Mouse (Mus musculus) lung, postnatal 25 days (tissue): ENCODE measurements at regions not wholly inside any gene's neighbourhood (a gene's known extent, or its start where the extent isn't known, plus 50 kb on each side); places are given as distances from the start of the nearest gene placed in this dataset.
"Not testable (repeated sequence)": the region's sequence is repeated elsewhere in the genome, so short reads cannot be mapped to it uniquely, and the experiment has no call there.

Experiments used
- DNase-seq: peaks from one replicate; pipeline ENCODE4 v3.0.0; 2022; ENCODE audit warnings: low spot score

DNA sequence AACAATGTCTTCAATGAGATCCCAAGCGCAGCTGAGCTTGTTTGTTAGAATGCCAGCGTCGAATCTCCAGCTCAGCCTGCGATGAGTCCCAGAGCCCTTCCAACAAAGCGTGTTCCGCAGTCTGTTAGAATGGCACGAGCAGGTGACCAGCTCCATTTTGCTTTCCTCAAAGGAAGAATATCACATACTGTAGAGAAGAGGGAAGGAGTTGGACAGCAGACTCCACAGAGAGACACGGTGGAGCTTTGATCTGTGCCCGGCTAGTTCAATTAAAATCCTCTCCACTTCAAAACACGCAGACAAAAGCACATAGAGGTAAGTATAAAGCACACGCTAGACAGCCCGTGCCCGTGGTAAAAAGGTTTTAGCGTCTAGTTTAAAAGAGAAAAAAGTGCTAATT lies 265.8 kb downstream of the Fgf9 start:
- DNase-seq, result no peak

GRCm38 (mm10) chr14:58323164-58323563 lies 252.8 kb downstream of the Fgf9 start:
- no peak for DNase-seq

- DNase-seq, result no peak
Observed at GRCm38 (mm10) chr14:58322461-58322860, 252.1 kb downstream of the Fgf9 start.

DNA sequence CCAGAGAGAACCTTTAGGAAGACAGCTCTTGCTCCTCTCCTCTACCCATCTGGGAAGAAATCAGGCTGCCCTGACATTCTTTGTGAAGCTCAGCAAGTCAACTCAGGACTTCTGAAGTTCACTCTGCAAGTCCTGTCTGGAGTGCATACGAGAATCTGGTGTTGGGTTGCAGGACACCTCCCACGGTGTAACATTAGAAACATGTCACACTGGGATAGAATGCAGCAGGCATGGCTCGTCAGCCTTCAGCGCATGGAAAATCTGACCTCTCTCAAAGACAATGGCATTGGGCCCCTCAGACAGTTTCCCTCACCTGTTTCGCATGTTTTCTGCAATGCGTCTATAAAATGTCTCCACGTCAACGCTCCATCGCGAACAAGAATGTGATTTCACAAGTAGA lies 251.5 kb downstream of the Fgf9 start:
- no peak for DNase-seq

DNA sequence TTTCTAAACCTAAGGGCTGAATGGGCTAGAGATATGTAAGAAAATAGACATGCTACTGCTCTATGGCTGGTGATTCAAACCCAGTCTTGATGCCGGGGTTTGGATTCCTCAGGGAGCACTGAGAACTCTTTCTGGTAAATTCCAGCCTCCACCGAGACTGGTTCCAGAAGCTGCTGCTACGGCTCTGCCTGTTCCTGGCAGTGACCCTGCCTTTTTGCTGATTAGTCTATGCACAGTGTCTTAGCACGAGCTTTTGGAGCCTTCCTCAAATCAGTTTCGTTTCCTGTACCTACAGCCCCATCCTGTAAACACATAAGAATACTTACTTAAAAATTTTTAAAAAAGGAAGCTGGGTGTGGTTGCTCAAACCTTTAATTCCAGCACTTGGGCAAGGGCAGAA lies 250.9 kb downstream of the Fgf9 start:
- DNase-seq, result peak; percentile 14

GRCm38 (mm10) chr14:58317640-58318039 lies 247.3 kb downstream of the Fgf9 start:
- no peak for DNase-seq

GRCm38 (mm10) chr14:58317231-58317630 lies 246.9 kb downstream of the Fgf9 start:
- no peak for DNase-seq

DNA sequence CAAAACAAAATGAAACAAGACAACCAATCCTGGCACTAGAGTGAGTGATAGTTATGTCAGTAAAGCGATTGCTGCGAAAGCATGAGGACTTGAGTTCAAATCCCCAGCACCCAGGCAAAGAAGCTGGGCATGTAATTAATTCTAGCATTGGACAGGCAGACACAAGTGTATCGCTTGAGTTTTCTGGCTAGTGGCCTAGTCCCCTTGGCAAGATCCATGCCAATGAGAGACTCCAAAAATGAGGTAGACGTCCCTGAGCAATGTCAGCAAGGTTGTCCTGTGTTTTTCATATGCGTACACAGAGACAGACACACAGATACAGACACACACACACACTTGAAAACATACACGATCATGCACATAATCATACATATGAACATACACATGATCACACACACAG lies 237.3 kb downstream of the Fgf9 start:
- DNase-seq, result no peak

DNA sequence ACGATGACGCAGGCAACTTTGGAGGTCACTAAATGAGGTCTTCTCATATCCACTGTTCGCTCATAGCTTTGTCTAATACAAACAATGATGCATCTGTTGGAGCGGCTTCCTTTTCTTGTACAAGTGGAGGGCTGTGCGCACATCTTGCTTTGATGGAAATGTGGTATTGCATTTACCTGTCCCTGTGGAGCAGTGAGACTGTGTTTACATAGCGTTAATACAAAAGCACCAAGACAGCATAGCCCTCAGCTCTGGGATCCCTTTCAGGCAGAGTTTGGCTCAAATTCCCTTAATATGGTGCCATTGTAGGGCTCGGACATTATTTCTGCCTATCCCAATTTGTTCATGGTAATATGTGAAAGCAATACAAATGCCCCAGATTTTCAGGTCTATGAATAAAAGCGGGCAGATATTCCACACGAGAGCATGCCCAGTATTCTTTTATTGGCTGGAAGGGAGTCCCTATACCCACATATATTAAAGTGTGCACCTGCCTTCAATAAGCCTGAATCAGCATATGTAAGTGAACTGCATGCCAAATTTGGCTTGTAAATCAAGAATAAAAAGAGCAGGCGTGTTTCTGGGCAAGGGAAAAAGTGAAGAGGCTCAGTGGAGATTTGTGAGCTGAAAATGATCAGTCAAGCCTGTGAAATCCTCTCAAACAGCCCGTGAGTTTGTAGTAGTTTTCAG lies 236.6 kb downstream of the Fgf9 start:
- DNase-seq, result no peak

DNA sequence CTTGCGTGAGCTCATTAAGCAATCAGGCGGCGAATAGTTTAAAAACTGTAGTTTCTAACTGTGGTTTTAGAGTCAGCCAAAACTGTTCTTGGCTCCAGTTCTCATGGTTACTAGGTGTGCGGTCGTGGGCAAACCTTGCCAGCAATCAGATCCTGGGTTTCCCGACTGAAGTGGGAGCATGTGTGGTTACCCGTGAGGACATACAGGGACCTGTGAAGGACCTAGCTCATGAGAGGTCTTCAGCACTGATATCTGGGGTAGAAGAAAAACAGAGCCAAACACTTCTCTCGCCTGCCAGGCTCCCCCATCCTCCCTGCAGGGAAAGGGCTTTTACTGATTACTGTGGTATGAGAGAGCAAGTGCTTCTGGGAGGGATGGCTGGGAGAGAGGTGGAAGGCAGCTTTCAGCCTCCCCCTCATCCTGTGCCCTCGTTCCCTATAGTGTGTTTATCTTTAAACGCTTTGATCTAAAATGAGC lies 230.1 kb downstream of the Fgf9 start:
- DNase-seq, result no peak

DNA sequence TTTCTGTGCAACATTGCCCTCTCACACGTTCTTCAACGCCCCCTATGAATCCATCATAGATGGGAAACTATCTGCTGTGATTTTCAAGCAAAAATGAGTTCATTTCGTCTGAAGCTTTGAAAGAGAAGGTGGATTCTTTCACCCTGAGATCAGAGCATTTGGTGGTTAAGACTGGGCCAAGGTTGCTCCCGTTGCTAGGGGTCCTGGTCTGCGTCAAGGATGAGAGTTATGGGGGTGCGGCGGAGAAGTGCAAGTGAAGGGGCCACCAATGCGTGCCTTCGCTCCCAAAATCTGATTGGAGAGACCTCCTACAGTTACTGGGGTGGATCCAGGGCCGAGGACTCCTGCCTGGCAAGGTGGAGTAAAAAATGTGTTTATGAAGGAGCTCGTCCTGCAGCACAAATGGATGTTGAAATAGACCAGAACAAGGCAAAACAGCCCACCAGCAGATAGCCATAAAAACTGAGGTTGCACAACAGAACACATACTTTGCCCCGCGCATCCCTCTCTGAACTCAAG lies 215.7 kb downstream of the Fgf9 start:
- no peak for DNase-seq

DNA sequence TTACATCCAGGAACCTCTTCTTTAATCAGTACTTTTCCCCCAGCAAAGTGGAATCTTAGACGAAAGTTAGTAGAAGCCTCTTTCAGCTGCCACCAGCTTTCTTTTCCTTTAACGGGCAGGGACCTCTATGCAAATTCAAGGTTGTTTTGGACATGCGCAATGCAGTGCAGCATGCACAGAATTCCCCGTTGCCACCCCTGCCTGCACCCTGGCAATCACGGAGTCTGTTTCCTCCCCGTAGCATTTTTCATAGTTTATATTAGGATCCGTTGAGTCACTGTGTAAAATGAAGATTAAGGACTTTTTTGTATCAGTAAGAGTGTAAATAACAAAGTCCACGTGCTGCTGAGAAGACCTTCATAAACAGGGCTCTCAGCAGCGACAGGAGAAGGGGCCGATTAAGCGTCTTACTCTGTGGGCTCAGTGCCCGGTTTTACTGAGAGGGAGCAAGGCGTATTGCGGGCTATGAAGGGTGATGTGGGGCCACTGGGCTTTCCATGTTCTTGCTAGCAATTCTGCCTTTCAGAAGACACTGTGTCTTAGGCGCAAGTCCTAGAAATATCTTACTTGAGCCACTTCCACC lies 212.5 kb downstream of the Fgf9 start:
- no peak for DNase-seq

GRCm38 (mm10) chr14:58282264-58282663 lies 211.9 kb downstream of the Fgf9 start:
- no peak for DNase-seq

DNA sequence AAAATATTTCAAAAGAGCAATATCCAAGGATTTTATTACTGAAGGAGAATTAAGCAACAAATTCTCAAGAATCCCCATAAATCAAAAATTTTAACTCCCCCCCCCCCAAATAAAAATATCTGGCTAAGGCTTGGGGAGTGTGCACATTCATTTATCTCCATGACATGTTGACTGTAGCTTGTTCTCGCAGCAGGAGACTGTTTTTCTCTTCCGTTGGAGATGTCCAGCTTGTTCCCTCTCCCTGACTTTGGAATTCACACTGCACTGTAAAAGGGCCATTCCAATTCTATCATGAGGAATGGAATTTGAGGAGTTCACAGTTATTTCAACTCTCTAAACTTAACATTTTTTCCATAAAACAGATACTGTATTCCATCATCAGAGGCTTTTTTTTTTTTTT lies 204.1 kb downstream of the Fgf9 start:
- DNase-seq, result not testable (repeated sequence)

DNA sequence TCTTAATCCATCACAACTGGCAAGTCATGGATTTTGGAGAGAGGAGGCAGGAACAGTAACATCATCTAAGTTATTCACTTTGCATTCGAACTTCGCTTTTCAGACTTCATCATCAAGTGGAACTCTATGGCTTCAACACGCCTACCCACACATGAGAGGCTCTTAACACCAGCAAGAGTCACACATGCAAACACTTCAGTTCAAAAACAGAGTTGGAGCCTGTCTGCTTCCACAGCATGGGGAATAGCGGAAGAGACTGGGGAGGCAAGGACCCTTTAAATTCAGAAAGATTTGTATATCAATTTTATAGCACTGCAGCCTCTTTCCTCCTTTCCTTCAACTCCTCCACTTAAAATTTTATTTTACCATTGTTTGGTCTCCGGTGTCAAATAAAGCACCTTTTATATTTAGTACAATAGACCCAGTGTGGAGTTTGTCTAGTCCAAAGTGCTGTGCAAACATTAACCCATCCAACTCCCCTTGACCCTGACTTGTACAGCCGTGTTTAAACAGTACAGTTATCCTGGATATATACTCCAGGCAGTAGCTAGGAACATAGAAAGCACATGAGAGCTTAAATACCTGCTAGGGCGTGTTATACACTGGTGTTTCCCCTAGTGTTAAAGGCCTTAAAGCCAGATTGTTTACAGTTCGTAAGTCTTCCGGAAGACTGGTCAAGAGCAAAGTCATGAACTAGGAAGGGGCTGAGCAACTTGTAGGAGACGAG lies 203.5 kb downstream of the Fgf9 start:
- DNase-seq, result peak; percentile 61

GRCm38 (mm10) chr14:58265373-58265772 lies 195.0 kb downstream of the Fgf9 start:
- DNase-seq, result no peak

GRCm38 (mm10) chr14:58264401-58264800 lies 194.1 kb downstream of the Fgf9 start:
- DNase-seq, result no peak

DNA sequence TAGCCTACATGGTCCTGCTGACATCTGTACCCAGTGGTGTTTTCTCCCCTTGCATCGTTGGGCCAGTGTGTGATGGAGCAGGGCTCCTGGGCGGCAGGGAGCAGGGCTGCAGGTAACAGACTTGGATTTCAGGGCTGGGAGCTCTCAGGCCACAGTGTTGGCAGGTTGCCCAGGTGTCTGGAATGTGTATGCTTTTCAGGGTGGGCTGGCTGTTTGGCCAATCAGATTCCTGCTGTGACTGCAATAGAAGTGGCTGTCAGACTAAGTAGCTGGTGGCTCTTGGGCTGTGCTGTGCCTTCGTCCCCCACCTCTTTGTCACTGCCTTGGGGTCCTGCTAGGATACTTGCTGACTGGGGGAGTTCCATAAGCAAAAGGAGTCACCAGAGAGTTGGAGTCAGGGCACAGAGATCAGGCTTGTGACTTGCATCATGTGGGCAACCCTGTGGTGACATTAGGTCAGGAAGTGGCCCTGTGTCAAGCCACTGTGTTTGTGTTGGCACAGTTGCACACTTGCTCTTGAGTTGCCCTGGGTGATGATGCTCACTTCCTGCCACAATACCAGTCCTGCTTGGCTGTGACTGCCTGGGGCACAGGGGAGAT lies 183.1 kb downstream of the Fgf9 start:
- peak; percentile 69 for DNase-seq

DNA sequence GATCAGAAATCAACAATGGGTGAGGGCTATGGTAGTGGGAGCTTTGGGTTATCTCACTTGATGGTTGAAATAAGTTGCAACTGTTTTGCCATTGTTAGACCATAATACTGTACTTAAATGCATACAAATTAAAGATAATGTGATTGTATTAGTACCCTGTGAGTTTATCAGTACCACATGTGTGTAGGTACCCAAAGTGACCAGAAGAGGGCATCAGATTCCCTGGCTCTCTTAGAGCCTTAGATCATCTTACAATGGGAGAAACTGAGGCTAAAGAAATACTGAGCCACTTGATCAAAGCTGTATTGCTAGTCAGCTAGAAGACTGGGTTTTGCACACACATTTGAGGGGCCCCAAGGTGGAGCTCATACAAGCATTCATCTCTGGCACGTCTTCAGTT lies 155.5 kb downstream of the Fgf9 start:
- no peak for DNase-seq

GRCm38 (mm10) chr14:58224419-58224818 lies 154.1 kb downstream of the Fgf9 start:
- DNase-seq, result no peak

DNA sequence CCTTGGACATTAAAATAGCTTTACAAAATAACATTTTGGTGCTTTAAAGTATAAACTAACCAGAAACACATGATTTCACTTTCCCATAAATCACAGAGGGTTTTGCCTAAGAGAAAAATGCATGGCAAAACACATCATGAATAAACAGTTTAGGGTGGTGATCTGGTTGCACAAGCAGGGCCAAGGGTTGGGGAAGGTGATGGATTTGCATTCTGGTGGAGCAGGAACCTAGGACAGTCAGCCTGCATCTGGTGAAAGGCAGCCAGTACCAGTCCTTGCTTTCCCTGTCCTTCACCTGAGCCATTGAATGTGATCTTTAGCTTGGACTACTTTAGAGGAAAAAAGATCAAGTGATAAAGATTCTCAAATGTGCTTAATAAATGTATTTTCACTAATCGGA lies 138.1 kb downstream of the Fgf9 start:
- DNase-seq, result no peak

DNA sequence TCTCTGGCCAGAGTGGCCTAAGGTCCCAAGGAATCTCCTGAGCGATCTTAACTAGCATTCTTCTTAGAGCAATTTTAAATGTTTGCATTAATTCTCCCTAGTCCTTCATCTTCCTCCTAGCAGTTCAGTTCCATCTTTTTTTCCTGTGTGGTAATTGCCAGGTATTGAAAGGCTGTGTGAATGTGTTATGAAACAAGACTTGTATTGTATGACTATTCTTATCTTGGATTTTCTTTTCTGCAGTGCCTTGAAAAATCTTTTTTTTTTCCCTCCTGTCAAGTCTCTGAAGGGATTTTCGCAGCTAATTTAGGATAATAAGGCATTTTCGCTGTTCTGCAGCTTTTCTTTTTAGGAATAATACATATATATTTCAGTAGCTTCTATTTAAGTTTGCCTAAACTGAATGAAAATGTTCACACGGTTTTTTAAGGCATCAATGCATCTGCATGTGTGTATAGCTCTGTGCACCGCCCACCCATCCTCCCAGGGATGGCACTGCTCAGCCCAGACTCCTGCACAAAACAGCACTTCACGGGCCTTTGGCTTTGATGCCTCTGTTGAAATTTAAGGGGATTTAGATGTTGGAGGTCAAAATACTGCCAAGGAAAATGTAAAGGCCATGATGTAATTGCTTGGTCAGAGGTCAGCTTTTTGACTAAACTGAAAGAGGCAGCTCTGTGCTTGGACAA lies 132.4 kb downstream of the Fgf9 start:
- DNase-seq, result no peak
